Mouse (Mus musculus): ENCODE data around the gene Ice1.

Gene Ice1

DNA sequence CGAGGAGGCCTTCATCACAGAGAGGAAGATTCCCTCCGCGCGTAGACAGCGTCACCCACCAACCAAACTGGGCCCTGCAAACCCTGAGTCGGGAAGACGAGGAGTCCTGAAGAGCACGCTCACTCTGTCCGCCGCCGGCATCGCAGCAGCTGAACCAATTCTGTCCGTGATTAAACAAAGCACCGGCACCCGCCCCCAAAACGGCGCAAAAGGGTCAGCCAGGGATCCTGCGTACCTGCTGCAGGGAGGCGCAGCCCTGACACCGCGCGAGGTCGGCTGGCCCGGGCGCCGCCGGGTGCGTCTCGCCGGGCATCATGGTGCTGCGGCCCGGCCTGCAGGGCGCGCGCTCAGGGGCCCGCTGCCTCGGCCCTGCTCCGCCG, at the start of gene Ice1:
Ice1 (minus strand) TSS at position 353 of the 380 bp plus-strand sequence.
- no peak for DNase-seq (ENCODE audit: low read depth)

DNA sequence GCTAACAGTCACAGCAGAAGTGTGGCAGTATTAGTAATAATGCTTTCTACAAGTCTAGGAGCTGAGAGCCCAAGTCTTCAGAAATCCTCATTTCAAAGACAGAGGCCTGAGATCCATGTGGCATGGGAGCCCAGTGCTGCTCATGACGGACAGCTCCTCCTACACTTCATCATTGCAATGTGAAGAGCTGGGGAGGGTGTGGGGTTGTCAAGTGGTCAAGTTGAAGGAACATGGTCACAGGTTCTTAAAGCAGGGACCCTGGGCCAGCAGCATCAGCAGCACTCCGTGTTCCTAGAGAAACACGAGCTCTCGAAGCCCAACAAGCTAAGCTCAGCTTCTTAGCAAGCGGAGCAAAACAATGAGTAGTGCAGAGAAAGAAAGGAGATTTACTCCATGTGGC, 48.4 kb upstream of the Ice1 start:
- DNase-seq (ENCODE audit: low read depth) = no peak

DNA sequence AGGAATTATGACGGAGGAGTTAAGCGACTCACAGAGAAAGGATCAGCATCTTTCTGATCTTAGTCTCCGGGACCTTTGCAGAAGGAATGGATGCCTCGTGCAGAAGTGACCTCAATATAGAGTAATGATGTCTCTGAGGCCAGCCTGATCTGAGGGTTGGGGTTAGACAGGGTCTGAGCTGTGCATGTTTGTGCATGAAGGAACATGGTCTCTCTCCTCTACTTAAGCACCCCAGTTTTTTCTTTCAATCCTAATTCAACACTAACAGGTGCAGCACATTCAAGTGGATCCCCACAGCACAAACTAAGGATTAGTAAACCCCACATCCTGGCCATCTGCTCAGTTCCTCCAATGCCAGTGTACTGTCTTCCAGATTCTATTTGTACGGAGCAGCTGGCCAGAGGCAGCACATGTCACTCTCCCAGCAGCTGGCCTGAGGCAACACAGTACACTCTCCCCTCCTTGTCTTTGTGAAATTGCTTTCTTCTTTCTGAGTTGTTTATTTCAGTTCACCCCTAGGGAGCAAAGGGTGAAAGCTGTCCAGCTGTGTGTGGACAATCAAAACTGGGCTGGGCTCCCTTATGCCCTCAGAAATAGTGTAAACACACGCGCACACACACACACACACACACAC, 47.7 kb upstream of the Ice1 start:
- DNase-seq (ENCODE audit: low read depth) = no peak

DNA sequence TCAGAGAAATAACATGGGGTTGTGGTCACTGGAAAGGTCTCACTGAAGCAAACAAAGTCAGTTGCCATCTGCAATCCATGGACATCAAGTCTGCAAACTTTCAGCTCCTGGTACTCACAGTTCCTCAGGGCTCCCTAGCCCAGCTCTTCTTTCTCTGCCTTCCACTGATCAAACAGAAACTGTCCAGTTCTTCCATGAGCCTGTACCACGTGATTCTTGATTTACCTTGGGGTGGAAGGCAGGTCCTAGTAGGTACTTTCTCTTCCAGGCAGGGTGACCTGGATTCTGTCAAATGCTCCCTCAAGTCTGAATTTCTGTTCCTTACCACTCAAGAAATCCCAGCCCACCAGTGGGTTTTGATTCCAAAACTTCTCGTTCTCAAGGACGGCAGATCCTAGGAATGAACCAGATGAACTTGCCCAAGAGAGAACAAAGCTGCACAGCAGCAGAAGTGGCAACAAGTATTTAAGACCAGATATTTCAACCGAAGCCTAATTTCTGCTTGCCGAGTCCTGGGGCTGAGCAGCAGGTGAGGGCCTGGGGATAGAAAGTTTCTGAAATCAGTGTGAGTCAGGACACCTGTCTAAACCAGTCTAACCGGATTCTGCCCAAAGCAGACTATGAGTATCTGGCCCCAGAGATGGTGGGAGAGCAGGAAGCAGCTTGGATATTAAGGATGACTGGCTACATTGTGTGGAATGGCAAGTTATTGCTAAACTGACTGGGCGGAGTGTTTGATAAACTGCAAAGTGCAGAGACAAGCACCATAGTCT, 44.2 kb upstream of the Ice1 start:
- no peak for DNase-seq (ENCODE audit: low read depth)

DNA sequence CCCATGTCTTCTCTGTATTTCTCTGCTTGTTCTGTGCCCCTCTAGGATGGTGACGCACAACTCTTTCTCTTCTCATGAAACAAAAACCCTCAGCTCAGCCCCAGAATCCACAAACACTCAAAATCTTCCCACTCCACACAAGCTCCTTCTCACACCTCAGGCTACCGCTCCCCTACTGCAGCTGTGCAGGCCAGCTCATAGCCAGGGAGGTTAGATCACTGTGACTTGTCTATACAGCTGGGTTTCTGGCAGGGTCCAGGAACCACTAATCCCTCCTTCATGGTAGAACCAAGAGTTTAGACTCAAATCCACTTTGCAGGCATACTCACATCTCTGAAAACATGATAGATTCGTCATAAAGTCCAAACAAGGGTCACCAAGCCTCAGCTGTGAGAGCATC, 42.9 kb upstream of the Ice1 start:
- no peak for DNase-seq (ENCODE audit: low read depth)

DNA sequence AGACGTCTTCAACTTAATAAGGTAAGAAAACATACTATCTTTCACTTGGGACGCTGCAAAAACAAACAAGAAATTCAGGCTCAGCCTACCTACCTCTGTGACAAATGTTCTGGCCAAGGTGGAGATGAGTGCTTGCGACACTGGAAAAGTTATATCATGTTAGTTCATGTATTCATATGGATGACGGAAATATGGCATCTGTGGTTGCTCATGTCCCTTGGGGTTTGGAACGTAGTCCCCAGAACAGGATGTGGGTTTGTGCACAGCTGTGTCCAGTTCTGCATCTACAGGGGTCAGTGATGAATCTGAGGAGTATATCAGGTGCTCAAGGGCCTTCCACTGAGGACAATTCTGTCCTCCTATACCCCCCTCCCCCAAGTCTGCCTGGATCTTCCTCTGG, 40.3 kb upstream of the Ice1 start:
- no peak for DNase-seq (ENCODE audit: low read depth)

DNA sequence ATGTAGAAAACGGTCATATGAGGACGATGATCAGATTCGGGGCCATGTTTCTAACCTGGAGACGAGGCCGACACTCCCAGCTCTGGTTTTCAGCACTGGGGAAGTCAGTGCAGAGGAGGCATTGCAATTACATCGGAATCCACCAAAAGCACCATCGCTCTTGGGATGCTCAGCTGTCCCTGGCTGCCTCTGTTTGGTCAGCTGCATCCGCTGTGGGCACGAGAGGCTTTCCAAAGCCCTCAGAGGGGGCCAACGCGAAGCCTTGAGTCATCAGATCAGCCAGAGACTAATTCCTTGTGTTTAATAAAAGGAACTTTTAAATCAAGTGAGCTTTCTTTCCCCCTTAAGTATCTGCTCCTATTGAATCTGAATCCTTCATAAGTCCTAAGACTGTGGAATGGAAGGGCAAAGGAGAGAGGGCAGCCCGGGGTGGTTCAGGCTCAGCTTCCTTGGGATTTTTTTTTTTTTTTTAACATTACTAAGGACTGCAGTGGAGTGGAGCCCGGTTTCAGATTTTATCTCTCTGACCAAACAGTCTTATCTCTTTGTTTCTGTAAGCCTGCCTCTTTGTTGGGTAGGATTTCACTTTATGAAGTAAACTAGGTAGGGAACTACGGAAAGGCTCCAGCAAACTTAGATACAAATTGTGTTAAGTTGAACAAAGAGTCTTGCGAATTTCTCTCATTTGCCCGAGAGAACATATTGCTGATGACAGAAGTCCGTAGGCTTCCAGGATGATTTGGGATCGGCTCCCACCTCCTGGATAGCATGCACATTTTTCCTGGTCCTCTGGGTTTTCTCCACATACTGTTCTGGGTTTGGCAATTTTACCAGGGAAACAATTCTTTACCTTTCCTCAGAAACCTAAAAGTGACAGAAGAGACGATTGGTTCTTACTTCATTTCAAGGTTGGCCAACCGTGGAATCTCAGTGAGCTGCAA, 39.1 kb upstream of the Ice1 start:
- DNase-seq (ENCODE audit: low read depth) = peak; percentile 73

DNA sequence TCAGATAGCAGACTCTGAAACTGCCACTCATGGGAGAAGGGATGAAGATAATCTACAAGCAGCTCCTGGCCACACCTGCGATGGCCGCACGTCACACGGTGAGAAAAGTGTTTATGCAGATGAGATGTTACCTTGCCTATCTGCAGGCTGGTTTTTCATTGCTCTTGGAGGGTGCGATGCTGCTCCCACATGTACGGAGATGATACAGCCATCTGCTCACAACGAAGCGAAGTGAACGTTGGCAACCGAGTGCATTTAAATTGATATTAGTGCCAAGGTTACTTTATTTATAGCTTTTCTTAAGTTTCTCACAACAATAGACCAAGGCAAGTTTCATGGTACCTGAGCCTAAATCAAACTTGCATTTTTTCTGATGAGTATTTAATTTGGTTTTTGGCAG, 37.6 kb upstream of the Ice1 start:
- DNase-seq (ENCODE audit: low read depth) = no peak

DNA sequence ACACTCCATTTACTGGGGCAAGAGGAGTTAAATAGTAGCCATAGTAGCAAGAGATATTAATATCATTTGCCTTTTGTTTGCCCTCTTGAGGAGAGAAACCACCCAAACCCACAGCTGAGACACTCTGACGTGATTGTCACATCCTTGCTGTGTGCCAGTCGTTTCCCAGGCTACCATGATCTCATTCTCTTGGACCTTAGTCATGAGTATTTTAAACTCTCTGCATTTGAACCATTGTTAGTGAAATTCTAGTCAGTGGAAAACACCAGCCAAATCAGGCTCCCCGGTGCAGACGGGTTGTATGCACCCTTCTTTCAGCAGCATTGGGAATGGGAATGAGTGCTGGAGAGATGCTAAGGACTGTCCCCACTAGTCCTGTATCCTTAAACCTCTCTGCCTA, 32.6 kb upstream of the Ice1 start:
- no peak for DNase-seq (ENCODE audit: low read depth)

DNA sequence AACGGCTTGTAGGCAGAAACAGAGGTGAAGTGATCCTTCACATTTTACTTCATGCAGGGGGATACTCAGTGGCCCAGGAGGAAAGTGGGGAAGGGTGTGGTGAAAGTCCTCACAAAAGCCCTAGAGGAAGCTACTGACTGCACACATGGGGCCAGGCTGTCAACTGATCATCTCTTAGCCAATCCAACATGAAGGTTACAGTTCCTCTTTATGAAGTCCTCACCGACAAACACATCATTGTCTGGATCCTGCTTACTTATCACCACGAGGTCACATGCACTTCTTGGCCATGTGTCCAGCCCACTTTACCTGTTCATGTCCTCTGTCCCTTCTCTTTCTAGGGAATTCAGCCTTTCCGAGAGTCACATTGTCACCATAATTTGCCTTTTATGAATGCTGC, 22.3 kb upstream of the Ice1 start:
- DNase-seq (ENCODE audit: low read depth) = no peak

DNA sequence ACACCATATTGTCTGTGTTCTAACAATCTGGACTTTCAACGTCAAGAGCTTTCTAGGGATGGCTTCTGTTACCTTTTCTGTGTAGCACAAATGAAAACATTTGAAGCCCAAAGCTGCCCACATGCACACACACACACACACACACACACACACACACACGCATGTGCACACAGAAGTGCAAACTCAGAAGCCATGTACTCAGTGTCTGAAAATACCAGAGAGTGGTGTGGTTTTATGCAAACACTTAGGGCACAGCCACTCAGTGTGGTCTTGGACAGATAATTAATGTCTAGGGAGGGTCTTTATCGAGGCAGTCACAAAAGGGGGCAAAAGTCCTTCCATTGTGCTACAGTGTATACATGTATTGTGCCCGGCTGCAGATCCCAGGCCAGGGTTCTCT, 19.3 kb upstream of the Ice1 start:
- no peak for DNase-seq (ENCODE audit: low read depth)

DNA sequence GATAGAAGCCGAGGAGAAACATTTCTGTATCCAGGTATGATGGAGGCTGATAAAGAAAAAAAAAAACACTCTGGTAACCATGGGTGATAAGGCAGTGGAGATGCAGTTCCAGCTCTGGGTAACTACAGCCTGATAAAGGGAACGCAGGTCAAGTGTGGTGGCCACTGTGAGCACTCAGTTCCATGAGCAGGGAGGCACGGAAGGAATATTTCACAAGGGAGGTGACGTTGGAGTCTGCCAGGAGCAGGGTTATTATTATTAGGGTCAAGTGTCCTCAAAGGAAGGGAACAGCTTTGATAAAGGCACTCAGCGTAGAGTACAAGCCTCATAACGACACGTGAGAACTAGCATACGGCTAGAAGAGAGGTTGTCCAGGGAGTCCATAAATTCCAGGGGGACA, 18.9 kb upstream of the Ice1 start:
- no peak for DNase-seq (ENCODE audit: low read depth)

DNA sequence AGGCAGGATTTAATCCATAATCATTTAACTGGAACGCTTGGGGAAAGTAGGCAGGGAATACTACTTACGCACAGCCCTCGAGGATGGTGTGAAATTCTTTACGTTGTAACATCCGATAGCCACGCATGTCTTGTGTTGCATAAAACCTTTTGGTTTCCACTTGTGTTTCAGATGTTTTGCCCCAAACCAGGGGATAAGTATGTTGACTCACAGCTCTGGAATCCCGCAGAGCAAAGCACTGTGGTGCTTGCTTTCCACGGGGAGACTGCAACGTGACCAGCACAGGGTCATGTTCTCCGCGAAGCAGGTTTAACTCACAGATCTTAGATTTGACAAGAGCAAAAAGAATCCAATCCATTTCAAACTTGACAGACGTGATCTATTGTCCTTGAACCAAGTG, 18.1 kb upstream of the Ice1 start:
- no peak for DNase-seq (ENCODE audit: low read depth)

DNA sequence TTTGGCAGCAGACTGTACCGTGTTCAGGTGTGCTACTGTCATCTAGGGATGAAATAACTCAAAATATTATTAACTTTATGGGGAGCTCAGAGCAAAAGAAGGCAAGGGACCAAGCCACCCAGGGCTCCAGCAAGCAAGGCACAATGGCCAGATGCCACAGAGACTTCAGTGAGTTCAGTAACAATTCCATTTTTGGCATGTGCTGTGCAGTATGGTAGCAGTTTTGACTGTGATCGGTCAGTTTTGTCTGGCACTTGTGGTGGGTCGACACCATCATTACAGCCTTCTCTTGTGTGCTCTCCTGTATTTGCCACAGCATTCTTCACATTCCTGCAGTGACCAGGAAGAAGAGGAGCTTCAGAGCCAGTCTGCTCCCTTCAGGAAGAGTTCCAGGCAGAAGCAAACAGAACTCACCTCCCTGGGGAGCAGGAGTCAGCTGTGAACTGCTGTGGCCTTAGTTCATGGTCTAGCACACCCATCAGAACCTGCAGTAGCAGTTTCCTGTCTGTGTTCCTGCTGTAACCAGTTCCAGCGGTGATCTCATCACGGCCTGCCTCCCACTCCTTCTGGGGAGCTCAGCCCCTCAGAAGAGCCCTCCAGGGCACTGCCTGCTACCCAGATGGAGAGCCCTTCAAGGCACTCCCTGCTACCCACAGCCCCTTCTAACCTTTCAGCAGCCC, 16.8 kb upstream of the Ice1 start:
- no peak for DNase-seq (ENCODE audit: low read depth)

DNA sequence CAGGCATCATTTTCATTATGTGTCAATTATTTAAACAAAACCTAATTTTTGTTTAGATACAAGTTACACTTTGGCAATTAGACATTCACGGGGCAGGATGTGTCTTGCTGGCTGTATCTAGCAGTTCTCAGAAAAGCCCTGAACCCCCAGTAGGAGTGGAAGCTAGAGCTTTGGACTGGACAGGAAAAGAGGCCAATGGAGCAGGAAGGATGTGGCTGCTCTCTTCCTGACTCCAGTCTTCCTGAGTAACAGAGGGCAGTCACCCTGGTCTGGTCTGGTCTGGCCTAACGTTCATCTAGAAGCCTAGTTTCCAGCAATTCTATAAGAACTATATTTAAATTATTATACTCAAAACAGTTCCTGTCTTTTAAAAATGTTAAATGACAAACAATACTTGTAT, 16.0 kb upstream of the Ice1 start:
- DNase-seq (ENCODE audit: low read depth) = no peak

DNA sequence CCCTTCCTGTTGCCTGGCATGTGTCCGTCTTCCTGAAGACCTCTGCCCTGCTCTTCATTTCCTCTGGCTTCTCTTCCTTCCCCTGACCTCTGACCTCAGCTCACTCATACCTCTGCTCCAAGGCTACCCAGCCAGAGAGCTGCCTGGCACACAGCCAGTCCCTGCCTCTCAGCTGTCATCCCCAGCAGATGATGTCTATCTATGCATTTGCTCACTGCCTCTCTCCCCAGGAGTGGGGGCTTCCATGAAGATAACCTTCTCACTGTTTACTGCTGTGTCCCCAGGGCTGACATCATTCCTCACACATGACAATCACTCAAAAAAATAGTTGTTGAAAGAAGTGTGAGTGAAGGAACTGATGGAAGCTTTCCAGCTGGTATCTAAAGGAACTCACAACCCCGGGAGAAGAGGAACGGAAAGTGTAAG, 12.6 kb upstream of the Ice1 start:
- no peak for DNase-seq (ENCODE audit: low read depth)

DNA sequence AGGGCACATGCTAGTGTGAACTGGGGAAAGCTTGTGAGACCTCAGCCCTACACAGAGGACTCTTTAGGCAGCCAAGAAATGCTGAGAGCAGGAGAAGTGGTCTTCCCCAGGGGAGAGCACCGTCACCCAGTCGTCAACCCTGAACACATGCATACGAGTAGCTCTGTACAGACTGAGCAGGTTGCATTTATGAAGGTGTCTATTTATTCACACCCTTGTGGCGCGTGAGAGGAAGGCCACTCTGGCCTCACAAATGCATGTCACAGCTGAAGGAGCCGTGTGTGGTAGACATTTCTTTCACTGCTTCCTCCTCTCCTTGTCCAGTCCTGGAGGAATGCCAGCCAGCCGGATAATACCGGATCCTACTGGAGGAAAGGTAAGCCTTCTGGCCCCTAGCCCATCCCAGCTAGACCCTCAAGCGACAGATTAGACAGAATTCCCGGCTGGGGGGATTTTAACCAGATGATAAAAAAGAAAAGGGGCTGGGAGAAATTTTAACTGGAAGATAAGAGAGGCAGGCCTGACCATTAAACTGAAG, 8.6 kb upstream of the Ice1 start:
- DNase-seq (ENCODE audit: low read depth) = no peak

DNA sequence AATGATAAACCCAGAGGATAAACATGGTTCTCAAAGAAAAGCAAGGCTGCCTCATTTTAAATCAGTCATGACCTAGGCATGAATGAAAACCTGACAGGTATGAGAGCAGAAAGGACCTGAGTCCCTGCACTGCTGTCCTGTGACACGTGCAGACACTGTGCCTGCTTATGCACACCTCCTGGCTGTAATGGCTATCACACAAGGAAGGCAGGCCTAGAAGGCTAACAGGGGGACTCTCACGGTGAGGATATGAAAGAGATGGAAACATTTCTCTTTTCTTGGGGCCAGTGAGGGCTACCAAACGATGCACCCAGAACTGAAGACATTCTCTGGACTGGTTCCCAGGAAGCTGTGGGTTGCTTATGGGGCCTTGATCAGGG, 6.6 kb upstream of the Ice1 start:
- no peak for DNase-seq (ENCODE audit: low read depth)

DNA sequence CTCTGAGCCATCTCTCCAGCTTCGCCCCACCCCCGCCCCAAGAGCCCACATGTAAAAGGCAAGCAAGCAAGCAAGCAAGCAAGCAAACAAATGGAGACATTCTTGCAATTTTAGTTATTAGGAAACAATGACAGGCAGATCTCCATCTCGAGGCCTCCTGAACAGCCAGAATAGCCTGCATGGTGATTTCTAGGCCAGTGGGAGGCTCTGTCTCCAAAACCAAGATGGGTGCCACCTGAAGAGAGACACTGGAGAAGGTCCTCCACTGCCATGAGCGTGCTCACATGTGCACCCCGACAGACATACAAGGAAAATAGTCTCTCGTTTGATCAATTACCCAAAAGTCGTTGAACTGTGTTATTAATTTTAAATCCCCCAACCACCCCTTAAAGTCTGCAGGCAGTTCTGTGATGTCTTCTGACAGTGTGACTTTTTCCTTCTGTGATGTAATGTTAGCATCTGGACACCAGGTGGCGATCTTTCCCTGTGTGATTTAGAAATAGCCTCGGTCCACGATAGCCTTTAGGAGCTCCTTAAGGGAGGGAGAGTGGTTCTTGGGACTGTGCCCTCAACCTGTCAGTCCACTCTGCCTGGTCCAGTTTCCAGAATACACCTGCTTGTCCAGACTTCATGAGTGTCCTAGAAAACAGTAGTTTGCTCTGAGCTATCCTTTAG, 6.1 kb upstream of the Ice1 start:
- peak; percentile 49 for DNase-seq (ENCODE audit: low read depth)

DNA sequence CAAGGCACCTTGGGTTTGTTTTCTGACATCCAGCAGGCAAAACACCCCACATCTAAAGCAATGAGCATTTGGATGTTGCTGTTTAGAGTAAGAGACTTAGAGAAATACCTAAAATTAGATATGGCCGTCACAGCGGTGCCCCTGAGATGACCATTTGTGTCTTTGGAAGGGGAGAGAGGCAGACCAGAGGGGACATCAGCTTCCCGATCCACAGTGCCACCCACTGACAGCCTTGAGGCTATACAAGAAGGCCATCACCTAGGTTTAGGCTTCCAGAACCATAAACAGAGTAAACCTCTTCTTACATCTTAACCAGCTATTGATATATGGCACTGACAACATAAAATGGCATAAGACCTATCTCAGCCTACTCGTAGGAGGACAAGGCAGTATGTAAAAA, 4.5 kb upstream of the Ice1 start:
- DNase-seq (ENCODE audit: low read depth) = no peak

DNA sequence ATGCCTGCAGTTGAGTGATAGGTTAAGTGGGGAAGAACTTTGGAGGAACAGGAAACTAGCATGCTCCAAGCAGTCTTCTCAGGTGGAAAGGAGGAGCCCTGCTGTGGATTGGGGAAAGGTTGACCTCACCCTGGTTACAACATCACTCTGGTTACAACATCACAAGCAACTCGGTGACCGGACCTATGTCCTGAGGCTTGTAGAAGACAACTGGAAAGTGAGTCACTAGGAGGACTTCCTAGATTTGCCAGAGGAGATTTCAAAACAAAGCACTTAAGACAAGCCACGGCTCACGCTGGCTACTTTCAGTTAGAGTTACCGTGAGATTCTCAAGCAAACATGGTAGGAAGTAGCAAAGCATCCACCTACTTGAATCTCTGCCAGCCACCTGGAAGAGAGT, 3.9 kb upstream of the Ice1 start:
- DNase-seq (ENCODE audit: low read depth) = no peak

DNA sequence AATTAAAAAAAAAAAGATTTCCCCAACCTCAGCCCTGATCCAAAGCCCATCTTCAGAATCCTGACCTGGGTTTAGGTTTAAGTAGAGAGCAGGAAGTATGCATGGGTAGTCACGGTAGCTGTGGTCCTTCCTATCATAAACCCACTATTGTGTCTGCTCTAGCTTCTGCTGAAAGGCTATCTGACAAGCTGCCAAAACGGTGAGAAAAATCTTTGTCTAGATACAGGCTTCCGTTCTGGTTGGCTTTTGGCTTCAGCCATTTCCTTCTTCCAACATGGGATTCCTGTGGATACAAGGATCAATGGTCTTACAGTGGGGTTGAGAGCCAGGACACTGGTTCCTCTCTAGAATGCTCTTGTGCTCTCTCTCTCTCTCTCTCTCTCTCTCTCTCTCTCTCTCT, 2.2 kb upstream of the Ice1 start:
- no peak for DNase-seq (ENCODE audit: low read depth)

Measured in fibroblast of lung, adult 2 months (primary cell).